Mouse (Mus musculus): ENCODE results near the gene Ecel1.

DNA sequence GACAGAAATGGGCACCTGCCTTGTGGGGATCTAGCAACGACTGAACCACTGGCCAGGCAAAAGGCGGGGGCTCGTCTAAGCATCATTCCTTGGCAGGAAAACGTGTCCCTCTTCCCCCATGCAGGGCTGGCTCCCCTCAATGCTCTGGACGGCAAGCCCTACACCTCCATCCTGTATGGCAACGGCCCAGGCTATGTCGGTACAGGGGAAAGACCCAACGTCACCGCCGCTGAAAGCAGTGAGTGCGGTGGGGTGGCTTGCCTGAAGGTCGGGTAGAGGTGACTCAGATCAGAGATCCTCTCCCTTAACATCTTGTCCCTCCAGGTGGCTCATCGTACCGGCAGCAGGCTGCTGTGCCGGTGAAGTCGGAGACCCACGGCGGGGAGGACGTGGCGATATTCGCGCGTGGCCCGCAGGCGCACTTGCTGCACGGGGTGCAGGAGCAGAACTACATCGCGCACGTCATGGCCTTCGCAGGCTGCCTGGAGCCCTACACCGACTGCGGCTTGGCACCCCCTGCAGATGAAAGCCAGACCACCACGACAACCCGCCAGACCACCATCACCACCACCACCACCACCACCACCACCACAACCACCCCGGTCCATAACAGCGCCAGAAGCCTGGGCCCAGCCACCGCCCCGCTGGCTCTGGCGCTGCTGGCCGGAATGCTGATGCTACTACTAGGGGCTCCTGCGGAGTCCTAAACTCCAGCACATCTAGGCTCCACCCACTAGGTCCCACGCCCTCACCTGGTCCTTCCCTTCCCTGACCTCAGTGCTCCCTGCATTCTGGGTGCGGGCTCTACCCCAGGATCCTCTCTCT is 28.9 kb downstream of the Ecel1 start:
- TF ChIP-seq CTCF (IDR thresholded peaks at IDR 0.05; ENCODE audit: extremely low read depth, insufficient read depth, low read length) (no peak), POLR2A (IDR thresholded peaks at IDR 0.05; ENCODE audit: extremely low read depth, insufficient read depth, low read length) (no peak)

All from cortical plate, adult 2 months (tissue).